8 mouse cellular contexts compared by ENCODE assay signal in the genomic region with DNA sequence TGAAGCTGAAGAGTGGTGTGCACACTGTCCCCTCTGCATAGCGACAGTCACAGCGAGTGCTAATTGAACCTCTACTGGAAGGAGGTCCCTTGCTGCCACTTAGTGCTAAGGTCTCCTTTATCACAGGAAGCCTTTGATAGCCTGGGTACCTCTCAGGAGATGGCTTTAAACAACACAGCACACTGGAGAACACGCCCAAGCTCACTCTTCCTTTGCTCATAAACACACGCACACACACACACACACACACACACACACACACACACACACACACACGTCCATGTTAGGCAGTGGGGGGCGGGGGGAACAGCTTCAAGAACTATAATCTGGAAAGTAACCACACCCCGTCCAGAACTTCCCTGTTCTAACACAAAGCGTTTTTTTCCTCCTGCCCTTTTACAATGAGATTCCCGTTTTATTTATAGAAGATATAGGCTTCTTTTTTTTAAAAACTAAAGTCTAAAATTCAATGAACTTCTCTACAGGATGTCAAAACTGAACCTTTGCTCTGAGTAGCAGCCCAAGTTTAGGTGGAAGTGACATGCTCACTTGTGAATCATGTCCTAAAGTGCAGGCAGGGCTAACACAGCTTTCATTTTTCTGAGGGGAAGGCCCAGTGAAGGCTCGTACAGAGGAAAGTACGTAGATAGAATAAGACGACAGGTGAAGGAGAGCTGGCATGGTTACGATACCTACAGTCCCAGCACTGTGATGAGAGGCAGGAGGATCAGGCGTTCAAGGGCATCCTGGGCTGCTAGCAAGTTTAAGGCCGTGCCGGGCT. TPM values are rescaled to one million over a fixed set of nuclear protein-coding genes. Genes with fewer than 3 reads are reported as not detected.
A peak's percentile ranks its signal among the peaks of the same experiment; 100 is the strongest.
DNase-seq lines count a peak whose midpoint lies in the region; ATAC-seq and TF ChIP-seq lines count a peak whose summit lies in the region.

No protein-coding gene starts in this region.

- H3K27ac ChIP-seq in heart, embryonic 14.5 days (replicated peaks in 1 of 2; ENCODE audit: control insufficient read depth in 1 of 2, insufficient read depth in 1 of 2, low read depth in 2 of 2, low read length in 2 of 2): peak overlapping the region; percentile 46 to 63; a peak in 3 of 4 replicates

- 0 out of 2 replicates have a peak, but pooled peaks cover 6% of the 10 kb centered on the region for H3K4me1 ChIP-seq in lung, adult 2 months (ENCODE audit: control insufficient read depth, insufficient read depth, low read length)
- H3K4me1 ChIP-seq in heart, embryonic 14.5 days (ENCODE audit: control insufficient read depth in 2 of 2, insufficient read depth in 2 of 2, low read length in 2 of 2): peaks cover 17 to 21% of the 10 kb centered on the region in 2 experiments

- no peak overlapping the region for H3K4me3 ChIP-seq in lung, adult 2 months (replicated peaks; ENCODE audit: extremely low read depth, low read depth, low read length)
- H3K4me3 ChIP-seq in heart, embryonic 14.5 days (ENCODE audit: control insufficient read depth in 1 of 2, insufficient read depth in 1 of 2, low read depth in 1 of 2, low read length in 2 of 2): no peak overlapping the region

- no peaks in the 10 kb centered on the region for H3K9me3 ChIP-seq in heart, embryonic 14.5 days (ENCODE audit: control insufficient read depth, low read length)

- DNase-seq in lung, adult 2 months: no peak
- no peak for DNase-seq in lung, postnatal 25 days (ENCODE audit: low spot score)
- peak; percentile 49 to 57 for DNase-seq in lung, postnatal 4 days
- peak; percentile 23 to 41 for DNase-seq in thymus, postnatal 36 days
- no peak for DNase-seq in adrenal gland, postnatal 25 days
- DNase-seq in urinary bladder, postnatal 10 days (ENCODE audit: low spot score): no peak
- no peak for DNase-seq in frontal cortex, adult 2 months (ENCODE audit: extremely low spot score in 1 of 2, low spot score in 1 of 2)

- TF ChIP-seq POLR2A in lung, adult 2 months (IDR thresholded peaks at IDR 0.05; ENCODE audit: borderline replicate concordance, extremely low read depth, low read depth, low read length): peak; percentile 16; the same call in 1 of the 2 replicates

- H3K4me2 ChIP-seq in heart, embryonic 14.5 days (ENCODE audit: low read length): no peak overlapping the region

- TF ChIP-seq CTCF in lung, adult 2 months (IDR thresholded peaks at IDR 0.05; ENCODE audit: insufficient read depth, low read length): no peak

- no peaks in the 10 kb centered on the region for H3K27me3 ChIP-seq in heart, embryonic 14.5 days (ENCODE audit: control insufficient read depth, insufficient read depth, low read length)

- no peaks in the 10 kb centered on the region for H3K36me3 ChIP-seq in heart, embryonic 14.5 days (ENCODE audit: control insufficient read depth, insufficient read depth, low read length)

- ATAC-seq in heart, embryonic 14.5 days (ENCODE audit: insufficient number of reproducible peaks, insufficient read depth, low FRiP score, low read depth): peak; percentile 44; the same call in 1 of the 2 replicates

- no peak overlapping the region for H3K9ac ChIP-seq in heart, embryonic 14.5 days (ENCODE audit: low read length)

- WGBS in lung, adult 2 months: 33% methylated on average over 16 of the region's 16 CpGs
- WGBS in heart, embryonic 14.5 days: 50% methylated on average over 16 of the region's 16 CpGs

RNA-seq across cellular contexts. Expression of gene Atp1b3, which starts 30.9 kb away (rescaled TPM):
- 98.2 and 101 TPM in 2 replicates for polyA plus RNA-seq in lung, adult 2 months (2012; rRNA removed)
- 135 and 138 TPM in 2 replicates for polyA plus RNA-seq in heart, embryonic 14.5 days (2014; fragmentation: Nextera tagmentation; extraction: Ambion mirVana)
- 192 and 215 TPM in 2 replicates for total RNA-seq in adrenal gland, postnatal 25 days (2021)
- polyA plus RNA-seq in frontal cortex, adult 2 months (2012; rRNA removed): 135 and 142 TPM in 2 replicates

Comparison
In these comparisons a context has a peak if more than half of its experiments do, and no peak if none do; other contexts are left out.
1. DNase-seq: peak in lung, postnatal 4 days (2 of 2) and thymus, postnatal 36 days (2 of 2); none in lung, adult 2 months (single experiment), lung, postnatal 25 days (single experiment), adrenal gland, postnatal 25 days (single experiment), urinary bladder, postnatal 10 days (single experiment) and frontal cortex, adult 2 months (0 of 2).